Mouse (Mus musculus): Measurements from ENCODE around the gene Nos2.

Nos2 gene

DNA sequence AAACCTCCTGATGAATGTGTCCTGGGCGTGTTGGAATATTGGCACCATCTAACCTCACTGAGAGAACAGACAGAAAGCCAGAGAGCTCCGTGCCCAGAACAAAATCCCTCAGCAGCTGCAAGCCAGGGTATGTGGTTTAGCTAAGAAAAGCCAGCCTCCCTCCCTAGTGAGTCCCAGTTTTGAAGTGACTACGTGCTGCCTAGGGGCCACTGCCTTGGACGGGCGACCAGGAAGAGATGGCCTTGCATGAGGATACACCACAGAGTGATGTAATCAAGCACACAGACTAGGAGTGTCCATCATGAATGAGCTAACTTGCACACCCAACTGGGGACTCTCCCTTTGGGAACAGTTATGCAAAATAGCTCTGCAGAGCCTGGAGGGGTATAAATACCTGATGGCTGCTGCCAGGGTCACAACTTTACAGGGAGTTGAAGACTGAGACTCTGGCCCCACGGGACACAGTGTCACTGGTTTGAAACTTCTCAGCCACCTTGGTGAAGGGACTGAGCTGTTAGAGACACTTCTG, at the start of gene Nos2:
Gene Nos2 (plus strand): TSS at position 377 of the 529 bp plus-strand sequence.
- DNase-seq (ENCODE audit: low spot score), result no peak

DNA sequence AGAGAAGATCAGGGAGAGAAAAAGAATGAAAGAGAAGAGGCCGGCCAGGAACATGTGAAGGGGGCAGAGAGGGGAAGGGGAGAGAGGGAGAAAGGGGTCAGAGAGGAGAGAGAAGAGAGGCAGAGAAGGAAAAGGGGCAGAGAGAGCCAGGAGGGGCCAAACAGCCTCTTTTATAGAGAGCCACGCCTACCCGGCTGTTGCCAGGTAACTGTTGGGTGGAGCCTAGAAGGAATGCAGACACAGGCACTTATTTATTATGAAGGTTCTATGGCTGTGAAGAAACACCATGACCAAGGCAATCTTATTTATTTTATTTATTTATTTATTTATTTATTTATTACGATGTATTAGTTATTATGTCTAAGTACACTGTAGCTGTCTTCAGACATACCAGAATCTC, 49.7 kb upstream of the Nos2 start:
- no peak for DNase-seq (ENCODE audit: low spot score)

DNA sequence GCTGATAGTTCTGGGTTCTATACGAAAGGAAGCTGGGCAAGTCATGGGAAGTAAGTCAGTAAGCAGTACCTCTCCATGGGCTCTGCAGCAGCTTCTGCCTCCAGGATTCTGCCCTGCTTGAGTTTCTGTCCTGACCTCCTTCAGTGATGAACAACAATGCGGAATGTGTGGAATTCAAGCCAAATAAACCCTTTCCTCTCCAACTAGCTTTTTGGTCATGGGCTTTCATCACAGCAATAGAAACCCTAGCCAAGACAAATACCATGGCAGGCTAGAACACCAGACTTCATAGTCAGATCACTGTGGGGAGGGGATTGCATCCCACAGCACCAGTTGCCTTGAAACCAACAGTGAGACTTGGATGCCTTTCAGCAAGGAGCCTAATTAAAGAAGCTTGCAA, 47.8 kb upstream of the Nos2 start:
- DNase-seq (ENCODE audit: low spot score), result no peak

DNA sequence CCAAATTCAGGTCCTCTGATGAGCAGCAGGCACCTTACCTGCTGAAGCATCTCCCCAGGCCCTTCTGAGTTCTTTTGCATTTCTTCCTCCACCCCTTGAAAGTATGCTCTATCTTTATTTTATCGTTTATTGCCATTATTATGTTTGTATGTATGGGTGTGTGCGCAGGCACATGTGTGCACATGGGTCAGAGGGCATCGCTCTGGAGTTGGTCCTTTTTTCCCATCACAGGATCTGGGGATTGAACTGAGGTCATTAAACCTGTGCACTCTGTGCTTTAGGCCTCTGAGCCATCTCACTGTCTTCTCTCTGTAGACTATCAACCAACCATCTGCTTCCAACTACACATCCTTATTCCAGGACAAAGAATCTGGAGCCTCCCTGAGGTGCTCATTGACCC, 40.9 kb upstream of the Nos2 start:
- DNase-seq (ENCODE audit: low spot score), result no peak

DNA sequence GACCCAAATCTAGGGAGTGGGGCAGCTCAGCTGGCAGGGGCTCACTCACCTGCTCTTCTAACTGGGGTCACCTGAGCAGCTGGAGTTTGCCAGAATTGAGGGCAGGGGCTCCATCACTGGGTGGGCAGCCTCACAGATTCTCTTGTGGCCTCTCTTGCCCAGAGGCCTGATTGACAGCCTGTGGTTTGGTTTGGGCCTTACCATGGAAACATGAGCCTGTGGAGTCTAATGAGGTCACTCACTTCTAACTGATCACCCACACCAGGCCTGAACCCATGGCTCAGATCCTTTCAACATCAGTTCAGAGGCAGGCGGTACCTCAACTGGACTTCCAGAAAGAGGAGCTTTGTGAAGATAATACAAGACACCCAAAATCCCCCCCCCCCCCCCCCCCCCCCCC, 33.9 kb upstream of the Nos2 start:
- no peak for DNase-seq (ENCODE audit: low spot score)

DNA sequence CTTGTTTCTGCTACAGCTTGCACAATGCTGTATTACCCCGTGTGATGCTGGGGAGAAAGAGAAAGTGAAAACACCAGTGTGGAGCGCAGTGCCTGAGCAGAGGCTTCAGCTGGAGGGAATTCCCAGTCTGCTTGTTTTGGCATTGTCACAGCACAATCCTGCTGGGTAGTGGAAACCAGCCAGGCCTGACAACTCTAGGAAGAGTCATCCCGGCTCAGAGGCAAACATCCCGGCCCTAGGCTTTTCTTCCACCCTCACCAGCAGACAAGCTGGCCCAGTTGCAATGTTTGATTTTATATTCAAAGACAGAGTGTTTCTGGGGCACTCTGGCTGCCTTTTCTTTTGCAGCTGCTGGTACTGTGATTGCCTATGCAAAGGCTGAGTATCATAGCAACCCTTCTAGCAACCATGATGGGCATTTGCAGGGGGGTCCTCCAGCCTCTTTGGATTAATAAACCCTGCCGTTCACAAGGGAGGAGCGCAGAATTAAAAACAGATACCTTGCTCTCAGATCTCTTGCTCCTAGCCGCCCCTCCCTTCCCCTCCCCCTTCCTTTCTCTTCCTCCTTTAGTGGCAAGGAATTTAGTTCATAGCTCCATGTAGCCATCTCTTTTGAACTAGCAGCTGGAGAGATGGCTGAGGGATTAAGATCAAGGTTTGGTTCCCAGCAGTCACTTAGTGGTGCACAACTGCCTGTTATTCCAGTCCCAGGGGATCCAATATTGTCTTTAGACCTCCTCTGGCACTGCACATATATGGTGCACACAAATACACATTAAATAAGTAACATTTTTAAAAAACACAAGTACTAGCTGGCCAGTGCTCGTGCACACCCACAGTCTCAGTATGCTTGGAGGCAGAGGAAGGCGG, 33.2 kb upstream of the Nos2 start:
- no peak for DNase-seq (ENCODE audit: low spot score)

DNA sequence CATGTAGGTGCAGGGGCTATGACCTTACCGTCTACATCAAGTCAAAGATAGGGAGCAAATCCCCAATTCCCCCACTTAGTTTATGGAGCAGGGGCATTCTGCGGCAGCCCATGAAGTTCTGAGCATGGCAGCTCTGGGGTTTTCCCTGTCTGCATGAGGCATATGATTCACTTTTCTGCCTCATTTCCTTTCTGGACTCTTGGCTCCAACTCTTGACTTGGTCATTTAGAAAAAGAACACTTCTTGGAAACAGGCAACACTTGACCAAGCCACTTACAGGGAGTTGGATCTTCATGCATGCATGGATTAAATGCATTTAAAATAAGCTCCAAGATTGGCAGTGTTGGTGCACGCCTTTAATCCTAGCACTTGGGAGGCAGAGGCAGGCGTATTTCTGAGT, 31.4 kb upstream of the Nos2 start:
- DNase-seq (ENCODE audit: low spot score), result no peak

DNA sequence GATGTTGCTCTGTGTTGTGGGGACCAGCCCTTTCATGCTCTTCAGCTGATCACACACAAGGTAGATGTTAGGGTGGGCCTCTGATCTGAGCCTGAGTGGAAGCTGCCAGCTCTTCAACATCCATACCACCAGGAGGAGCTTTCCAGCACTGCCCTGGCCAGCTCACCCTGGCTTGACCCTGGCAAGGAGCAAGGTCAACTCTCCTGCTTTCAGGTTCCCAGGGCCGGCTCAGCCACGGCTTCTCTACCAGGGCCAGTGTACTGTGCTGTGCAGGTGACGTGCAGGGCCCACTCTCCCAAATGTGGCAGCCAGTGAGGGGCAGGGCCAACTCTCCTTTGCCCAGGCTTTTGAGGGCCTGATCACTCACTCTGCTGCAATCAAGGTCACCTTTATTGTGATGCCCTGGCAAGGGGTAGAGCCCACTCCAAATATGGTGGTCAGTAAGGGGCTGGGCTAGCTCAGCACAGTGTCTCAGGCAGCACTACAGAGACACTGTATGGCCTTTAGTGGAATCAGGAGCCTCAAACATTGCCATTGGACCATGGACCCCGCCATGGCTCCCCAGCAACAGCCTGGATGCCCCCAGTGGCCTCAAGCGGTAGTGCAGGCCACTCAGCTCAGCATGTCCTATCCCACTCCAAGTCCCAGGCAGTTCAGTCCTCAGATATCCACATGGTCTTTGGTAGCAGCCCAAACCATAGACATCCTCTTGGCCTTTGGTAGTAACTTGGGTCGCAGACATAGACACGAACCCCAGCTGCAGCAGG, 24.0 kb upstream of the Nos2 start:
- DNase-seq (ENCODE audit: low spot score), result no peak

DNA sequence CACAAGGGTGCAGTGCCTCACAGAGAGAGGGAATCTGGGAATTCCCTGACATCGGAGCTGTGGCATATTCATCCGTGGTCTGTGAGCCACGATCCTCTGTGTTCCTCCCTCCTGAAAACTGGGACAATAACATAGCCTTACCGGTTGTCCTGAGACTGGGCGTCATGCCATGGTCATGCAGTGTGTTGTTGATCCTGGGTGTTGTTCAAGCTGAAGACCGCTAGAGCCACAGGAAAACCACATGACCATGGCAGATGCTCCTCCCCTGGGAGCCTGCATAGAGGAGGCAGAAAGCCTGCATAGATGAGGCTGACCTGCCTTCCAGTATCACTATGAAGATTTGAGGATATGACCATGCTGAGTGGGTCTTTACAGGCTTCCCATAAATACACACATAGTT, 5.1 kb upstream of the Nos2 start:
- no peak for DNase-seq (ENCODE audit: low spot score)

DNA sequence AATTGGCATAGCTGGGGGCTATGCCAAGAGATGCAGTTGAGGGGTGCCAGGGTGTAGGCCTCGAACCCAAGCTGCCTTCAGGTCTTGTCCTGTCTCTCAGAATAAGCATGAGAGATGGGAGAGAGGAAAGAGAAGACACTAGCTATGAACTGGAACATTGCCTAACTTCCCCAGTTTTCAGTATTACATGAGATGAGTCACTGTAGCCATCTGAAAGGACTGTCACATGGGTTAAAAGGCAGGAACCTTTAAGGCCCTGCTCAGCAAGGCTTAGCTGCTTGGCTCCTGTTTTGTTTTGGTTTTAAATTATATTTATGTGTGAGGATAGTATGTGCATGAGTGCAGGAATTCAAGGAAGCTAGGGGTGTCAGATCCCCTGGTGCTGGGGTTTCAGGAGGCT, 4.2 kb upstream of the Nos2 start:
- no peak for DNase-seq (ENCODE audit: low spot score)

DNA sequence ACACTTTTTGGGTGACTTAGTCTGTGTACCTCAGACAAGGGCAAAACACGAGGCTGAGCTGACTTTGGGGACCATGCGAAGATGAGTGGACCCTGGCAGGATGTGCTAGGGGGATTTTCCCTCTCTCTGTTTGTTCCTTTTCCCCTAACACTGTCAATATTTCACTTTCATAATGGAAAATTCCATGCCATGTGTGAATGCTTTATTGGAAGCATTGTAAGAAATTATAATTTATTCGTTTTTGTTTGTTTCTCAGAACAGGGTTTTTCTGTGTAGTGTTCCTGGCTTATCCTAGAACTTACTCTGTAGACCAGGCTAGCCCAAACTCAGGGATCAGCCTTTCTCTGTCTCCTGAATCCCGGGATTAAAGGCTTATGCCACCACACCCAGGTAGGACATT, 842 bp upstream of the Nos2 start:
- DNase-seq (ENCODE audit: low spot score), result no peak

DNA sequence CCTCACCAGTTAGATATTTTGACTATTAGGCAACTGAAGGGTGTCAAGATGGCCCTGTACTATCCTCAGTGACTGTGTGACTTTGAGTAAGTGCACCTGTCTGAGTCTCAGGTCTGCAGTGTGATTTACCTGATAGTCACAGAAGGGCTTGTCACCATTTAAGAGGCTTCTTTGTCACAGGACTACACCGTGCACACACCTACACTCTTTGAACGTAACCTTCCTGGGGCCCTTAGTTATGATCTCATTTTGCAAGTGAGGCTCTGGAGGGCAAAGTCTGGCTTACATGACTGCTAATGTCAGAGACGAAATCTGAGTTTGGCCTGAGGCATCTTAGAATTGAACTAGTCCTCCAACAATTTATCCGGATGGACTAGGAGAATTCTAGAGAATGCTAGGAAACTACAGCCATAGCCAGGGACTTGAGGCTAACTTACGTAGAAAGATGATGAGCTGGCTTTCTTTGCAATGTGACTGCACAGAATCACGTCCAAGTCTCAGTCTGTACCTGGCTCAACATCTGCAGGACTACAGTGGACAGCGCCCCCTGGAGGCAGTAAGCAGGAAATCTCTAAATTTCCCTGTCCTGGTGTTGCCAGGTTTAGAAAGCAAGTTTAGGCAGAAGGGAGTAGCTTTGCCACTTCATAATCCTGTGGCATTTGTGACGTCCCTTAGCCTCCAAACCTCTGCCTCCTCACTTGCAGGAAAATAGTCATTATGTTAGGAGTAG, 2.3 kb downstream of the Nos2 start:
- DNase-seq (ENCODE audit: low spot score), result peak; percentile 18

DNA sequence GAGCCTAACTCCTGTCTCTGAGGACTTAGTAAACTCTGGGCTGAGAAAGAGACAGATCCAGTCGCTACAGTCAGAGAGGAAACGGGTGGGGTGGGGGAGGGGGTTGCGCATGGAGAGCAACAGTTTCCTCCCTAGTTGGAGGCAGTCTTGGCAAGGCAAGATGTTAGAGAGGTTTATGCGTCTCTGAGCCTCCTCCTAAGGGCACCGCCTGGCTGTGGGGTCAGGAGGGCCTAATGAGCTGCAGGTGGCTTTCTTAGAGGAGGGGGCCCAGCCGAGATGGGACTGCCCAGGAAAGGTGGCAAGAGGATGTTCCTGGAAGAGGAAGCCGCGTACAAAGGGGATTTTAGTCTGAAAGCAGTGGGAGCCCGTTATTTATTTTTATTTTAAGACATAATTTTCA, 3.5 kb downstream of the Nos2 start:
- DNase-seq (ENCODE audit: low spot score), result no peak

DNA sequence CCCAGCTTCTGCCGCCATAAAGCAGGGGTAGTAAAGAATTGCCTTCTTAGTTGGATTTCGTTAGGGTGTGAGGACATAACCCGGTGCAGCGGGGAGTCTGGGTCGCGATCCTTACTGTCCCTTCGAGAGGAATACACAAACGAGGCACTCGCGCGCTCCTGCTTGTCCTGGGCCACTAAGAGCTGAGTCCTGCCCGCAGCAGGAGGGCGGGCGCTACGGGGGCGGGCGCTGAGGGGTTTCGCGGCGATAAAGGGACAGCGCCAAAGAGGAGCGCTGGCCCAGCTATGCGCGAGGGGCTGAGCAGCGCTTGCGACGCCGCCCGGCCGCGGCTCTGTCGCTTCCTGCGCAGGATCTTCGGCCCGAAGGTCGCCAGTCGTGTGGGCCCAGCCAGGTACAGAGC, 4.3 kb downstream of the Nos2 start:
- DNase-seq (ENCODE audit: low spot score), result peak; percentile 49

DNA sequence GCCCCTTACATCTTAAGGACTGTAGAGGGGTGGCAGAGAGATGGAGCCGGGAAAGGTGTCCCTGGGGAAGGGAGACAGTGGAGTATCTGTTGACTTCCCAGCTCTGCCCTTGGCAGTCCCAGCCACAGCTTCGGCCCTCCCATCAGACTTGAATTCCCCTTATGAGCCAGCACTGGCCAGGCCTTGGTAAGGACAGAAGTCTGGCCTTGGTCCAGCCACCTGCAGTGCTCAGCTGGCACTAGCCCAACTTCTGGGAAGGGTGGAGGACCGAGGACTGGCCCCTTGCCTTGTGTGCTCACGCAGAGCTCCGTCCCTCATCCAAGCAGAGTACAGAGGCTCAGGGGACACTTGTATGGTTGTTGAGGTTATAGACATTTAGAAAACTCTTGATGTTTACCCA, 8.8 kb downstream of the Nos2 start:
- DNase-seq (ENCODE audit: low spot score), result no peak

DNA sequence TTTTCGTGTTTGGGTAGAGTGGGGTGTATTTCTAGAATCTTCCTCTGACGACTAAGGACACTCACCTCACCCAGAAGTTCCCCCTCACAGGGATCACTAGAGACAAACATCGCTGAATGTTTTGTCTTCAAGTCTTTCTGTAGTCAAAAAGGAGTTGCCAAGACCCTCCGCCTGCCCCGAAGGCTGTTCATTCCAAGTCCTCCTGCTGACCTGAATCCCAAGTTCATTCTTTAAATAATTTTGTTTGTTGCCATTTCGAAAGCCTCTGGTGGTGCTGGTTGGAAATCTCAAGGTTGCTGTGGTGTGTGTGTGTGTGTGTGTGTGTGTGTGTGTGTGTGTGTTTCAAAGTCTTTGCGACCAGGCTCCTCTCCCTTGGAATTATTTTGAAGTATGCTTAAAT, 13.7 kb downstream of the Nos2 start:
- no peak for DNase-seq (ENCODE audit: low spot score)

DNA sequence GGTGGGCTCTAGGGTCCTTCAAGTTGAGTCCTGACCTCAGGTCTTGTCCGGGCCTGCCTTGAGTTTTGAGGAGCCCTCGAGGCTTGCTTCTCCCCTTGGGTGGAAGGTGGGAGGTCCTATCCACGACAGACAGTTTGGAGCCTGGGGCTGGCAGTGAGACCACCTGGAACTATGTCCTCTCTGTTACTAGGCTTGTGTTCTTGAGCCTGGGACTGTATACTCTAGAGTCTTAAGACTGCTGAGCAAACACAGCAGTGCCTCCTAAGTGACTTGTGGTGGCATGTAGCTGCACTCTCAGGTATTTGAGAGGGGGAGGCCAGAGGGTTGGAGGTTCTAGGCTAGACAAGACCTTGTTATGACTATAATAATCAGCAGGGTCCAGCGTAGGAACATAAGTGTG, 14.1 kb downstream of the Nos2 start:
- DNase-seq (ENCODE audit: low spot score), result no peak

DNA sequence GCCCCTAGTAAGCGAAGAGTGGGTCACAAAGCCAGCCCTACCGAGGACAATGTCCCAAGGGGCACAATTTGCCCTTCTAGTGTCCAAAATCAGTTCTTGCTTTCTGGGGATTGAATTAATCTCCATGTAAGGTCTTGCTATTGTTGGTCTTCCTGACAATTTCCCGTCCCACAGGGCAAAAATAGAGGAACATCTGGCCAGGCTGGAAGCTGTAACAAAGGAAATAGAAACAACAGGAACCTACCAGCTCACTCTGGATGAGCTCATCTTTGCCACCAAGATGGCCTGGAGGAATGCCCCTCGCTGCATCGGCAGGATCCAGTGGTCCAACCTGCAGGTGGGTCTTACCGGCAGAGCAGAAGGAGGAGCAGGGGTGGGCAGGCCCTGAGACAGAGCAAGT, 14.6 kb downstream of the Nos2 start:
- no peak for DNase-seq (ENCODE audit: low spot score)

DNA sequence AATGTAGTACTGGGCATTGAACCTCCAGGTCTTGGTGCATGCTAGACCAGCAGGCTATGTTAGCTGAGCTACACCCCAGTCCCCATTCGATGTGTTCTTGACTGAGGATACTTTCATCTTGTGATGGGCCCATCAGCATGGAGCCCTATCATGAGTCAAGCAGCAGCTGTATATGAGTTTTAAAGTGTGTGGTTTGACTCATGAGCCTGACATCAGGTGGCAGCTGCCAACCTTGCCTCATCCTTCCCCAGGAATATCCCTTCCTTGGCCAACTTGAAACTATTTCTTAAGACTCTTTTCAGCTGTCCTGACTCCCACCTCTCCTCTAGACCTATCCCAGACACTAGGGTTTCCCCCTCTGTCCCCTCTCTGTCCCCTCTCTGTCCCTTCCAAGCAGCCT, 22.5 kb downstream of the Nos2 start:
- no peak for DNase-seq (ENCODE audit: low spot score)

DNA sequence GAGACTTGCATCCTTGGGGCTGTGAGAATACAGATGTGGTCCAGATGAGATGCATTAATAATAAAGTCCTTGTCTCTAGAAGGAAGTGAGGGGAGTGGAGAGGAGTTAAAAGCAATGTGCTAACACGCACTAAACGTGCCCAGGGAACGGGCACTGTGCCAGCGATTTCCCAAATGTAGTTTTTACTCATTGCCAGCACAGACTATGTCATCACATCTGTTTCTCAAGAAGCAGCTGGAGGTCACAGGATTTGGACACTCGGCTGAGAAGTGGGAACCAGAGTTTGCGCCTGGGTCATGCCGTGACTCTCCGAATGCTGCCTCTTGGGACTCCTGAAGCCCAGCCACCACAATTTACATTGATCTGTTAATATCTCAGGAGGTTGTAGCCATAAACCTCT, 29.8 kb downstream of the Nos2 start:
- DNase-seq (ENCODE audit: low spot score), result no peak

DNA sequence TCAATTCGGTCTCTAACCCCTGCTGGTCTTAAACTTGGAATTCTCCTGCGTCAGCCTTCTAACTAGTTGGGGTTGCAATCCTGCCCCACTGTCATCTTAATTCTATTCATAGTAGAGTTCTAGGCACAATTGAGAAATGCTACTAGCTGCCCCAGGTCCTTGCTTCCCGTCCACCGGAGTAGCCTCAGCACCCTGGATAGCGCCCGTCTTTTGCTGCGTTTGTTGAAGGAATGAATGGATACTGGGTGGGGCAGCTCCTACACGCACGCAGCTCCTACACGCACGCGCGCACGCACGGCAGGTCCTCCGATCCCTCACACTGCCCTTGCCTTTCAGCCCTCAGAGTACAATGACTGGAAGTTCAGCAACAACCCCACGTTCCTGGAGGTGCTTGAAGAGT, 31.9 kb downstream of the Nos2 start:
- peak; percentile 53 for DNase-seq (ENCODE audit: low spot score)

DNA sequence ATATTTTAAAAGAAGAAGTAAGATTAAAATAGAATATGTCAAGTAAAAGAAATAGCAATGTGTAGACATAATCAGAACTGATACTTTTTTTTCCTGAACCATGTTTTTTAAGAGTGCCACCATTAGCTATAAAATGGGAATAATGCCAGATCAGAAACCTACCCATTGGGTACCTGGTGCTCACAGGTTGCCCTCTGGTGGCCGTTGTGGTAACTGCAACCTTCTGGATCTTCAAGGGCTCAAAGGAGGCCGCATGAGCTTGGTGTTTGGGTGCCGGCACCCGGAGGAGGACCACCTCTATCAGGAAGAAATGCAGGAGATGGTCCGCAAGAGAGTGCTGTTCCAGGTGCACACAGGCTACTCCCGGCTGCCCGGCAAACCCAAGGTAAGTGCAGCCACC, 35.7 kb downstream of the Nos2 start:
- peak; percentile 7 for DNase-seq (ENCODE audit: low spot score)

DNA sequence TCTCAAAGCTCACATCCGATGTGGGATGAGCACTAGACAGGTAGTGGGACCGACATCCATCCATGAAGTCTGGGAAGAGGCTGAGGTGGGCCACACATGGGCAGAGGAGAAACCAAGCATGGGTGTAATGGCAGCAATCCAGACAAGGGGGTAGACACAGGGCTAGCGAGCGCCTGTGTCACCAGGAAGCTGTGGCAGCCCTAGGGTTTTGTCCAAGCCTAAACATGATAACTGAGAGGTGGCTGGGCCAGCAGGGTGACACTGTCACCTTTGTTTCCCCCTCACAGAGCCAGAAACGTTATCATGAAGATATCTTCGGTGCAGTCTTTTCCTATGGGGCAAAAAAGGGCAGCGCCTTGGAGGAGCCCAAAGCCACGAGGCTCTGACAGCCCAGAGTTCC, 38.8 kb downstream of the Nos2 start:
- no peak for DNase-seq (ENCODE audit: low spot score)
